Mouse (Mus musculus): ENCODE measurements around the gene Mbnl2. TPM values are rescaled to one million over a fixed set of nuclear protein-coding genes. Genes with fewer than 3 reads are reported as not detected.
A peak's percentile ranks its signal among the peaks of the same experiment; 100 is the strongest.

Mbnl2 gene
- total RNA-seq, 2 experiments from 2014 or later = 223 to 270 TPM

DNA sequence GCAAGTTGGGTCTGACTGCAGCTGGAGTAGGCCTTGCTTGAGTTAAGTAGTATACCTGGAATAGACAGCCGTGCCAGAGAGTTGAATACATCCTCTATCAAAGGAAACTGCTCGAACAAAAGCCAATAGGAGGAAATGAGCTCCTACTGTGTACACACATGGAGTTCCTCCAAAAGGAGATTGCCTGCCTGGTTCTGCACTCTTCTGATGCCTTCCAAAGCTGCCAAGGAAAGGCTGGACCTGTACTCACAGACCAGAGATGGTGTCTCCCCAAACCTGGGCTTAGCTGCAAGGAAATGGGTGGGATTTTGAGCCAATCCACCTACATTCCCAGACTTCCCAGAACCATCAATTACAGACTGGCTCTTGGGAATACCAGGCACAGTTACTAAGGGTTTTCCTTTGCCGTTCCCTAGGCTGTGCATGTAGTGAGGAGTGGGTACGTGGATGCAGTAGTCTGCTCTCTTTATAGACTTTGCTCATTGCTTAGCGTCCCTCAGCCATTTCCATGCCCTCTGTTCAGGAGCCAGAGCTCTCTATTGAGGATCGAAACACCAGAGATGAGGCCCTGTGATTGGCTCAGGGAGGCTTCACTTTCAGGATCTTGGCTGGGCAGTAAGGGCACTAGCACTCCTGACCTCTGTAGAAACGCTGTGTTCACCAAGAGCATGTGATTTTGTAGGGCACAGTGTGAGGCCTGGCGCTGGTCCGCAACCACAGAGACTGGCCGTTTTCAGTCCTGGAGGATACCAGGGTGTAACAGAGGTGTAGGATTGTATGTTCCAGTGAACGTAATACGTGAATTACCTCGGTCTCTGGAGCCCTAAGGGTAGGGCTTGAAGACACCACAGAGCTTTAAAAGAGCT is 20.1 kb downstream of the Mbnl2 start:
- DNase-seq = peak; percentile 51 to 56
- intact Hi-C loops (cut with DNase I) = loop anchor here (2.0 to 5.0 kb wide), 2 partner anchors 19 to 42 kb away; no protein-coding TSS in a partner anchor

DNA sequence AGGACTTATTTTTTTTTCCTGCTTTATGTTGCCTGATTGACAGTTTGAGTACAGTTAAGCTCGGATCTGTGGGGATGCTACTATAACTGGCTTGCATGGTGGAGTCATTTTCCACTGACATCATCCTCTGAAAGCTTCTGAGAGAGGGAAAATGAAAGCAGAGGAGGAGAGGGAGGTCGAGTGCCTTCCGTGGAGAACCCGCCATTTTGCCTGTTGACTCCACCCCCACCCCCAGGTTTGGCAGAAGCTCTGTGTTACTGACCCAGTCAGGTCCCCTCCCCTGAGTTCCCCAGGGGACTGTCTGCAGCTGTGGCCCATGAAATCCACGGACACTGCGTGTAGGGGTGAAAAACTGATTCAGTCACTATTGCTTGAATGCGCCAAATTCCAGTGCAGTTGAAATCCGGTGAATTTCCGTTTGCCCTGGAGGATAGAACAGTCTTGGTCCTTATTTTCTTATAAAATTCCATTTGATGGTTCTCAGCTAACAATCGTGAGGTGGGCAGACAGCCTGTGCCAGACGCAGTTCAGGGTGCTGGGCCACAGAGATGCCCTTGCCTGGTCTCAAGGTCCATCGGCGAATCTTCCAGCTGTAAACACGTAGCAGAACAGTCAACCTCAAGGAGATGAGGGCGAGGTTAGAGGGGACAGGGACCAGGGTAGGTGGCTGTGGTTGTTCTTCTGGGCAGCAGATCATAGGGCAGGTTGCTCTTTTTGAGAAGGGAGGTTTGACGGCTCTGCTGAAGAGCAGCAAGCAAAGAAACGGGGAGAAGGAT is 20.9 kb downstream of the Mbnl2 start:
- intact Hi-C loops (cut with DNase I) = loop anchor here (2.0 to 5.0 kb wide), 2 partner anchors 20 to 41 kb away; no protein-coding TSS in a partner anchor

DNA sequence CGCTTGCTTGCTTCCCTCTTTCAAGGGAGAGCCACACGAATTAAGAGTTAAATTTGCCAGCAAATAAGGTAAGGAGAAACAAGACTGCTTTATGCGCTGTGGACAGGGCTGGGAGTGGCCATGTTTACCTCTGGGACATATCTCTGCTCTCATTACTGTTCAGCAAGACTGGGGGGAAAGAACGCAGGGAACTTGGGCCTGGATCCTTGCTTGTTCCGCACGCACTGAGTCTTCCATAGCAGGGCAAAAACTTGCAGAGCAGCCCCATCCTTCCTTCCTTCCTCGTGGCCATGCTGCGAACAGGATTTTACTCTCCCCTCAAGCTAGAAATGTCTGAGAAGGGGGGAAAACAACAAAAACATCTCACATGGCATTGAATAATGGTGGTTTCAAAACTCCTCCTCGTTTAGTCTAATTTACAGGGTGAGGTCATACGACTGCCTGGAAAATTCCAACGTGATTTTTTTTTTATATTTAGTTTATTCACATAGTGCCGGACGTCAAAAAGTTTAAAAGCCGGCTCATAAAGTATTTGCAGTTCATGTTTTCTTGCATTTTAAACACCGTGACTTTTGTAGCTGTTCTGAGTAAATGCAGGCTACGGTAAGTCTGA is 21.8 kb downstream of the Mbnl2 start:
- peak; percentile 58 to 59 for DNase-seq
- intact Hi-C loops (cut with DNase I) = loop anchor here (2.0 to 5.0 kb wide), 2 partner anchors 20 to 40 kb away; no protein-coding TSS in a partner anchor

More for the DNA sequence above, 20.9 kb downstream of the Mbnl2 start:
- DNase-seq = peak; percentile 73 to 76

DNA sequence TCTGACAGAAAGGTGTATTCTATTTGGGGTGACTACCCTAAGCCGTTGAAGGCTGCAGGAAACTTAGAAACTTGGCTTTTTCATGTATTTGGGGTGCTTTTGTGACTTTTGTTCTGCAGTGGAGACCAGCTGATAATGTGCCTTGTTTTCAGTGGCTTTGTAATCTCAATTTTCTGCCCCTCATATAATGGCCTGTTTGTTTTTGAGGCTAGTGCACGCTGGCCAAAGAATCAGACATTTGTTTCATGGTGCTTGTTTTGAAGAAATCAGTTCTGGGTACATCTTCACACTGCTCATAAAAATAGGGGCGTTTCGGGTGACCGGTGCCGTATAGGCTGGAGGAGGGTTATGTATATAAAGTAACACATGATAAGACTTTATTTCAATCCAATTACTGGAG is 22.4 kb downstream of the Mbnl2 start:
- DNase-seq = peak in 1 of 2 experiments; percentile 28
- intact Hi-C loops (cut with DNase I) = loop anchor here (2.0 to 5.0 kb wide), 2 partner anchors 21 to 39 kb away; no protein-coding TSS in a partner anchor

DNA sequence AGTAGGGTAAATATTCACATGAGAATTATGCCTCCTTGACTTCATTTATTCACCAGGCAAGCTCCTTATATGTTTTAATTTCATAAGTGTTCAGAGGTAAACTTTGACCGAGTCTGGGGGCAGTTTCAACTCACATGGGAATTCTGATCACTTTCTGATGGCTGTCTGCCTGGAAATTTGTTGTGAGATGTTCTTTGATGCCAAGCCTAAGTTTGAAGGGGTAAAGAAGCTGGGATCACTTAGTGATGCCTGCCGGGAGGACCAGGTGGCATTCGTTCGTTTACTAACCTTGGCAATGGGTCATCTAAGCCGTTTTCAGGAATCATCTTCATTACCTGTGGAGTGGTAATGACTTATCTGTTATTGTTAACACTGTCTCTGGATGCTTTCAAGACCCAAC is 23.0 kb downstream of the Mbnl2 start:
- intact Hi-C loops (cut with DNase I) = loop anchor here (5.0 kb wide), 1 partner anchor 39 kb away; no protein-coding TSS in a partner anchor
- peak in 1 of 2 experiments; percentile 33 for DNase-seq

DNA sequence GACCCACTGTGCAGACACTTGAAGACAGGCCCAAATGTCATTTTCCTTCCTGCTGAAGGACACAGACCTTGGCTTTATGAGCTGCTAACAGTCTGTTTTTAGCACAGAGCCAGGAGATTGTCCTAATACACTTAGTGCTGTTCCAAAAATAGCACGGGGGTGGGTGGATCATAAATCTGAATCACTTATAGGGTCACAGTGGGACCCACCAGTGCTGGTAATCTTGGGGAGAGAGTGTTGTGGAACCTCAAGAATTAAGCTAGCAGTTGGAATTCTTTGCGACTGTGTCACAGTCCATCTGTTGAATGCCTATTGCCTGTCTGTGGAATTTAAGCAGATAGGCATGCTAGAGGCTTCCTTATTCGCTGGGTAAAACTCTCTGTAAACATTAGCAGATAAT is 24.2 kb downstream of the Mbnl2 start:
- intact Hi-C loops (cut with DNase I) = loop anchor here (5.0 kb wide), 1 partner anchor 38 kb away; no protein-coding TSS in a partner anchor
- DNase-seq = peak; percentile 77 to 82

DNA sequence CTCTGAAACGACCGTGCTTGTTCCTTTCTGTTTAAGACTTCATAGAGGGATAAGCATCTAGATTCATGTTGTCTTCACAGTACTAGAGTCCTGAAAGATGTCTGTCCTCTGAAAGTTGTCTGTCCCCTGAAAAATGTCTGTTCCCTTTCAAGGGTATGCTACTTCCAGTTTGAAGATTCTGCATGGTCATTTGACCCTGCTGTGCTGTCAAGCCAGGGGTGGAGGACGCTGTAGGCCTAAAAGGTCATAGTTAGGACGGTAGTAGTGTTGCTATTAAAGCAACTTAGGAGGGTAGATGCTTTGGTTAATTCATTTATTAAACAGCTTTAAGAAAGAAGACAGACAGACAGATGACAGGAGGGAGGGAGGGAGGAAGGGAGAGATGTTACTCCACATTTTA is 24.7 kb downstream of the Mbnl2 start:
- intact Hi-C loops (cut with DNase I) = no loop called here

DNA sequence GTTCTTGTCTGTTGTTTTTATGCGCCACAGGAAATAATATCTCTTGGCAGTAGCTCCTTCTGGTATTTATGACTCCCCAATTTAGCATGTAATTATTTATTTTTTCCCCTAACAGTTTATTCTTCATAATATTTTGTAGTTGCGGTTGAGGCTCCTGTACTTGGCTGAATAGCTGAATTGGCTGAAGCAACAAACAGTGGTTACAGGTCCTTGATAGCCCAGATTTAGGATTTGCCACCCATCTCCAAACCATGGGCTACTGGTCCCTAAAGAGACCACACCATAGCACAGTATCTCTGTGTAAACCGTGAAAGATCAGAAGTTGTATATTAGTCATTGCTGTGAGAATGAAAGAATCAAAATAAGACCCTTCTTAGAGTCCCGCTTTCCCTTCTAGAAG is 25.3 kb downstream of the Mbnl2 start:
- peak in 1 of 2 experiments; percentile 15 for DNase-seq
- intact Hi-C loops (cut with DNase I) = no loop called here

More for the DNA sequence above, 24.7 kb downstream of the Mbnl2 start:
- peak in 1 of 2 experiments; percentile 32 for DNase-seq

DNA sequence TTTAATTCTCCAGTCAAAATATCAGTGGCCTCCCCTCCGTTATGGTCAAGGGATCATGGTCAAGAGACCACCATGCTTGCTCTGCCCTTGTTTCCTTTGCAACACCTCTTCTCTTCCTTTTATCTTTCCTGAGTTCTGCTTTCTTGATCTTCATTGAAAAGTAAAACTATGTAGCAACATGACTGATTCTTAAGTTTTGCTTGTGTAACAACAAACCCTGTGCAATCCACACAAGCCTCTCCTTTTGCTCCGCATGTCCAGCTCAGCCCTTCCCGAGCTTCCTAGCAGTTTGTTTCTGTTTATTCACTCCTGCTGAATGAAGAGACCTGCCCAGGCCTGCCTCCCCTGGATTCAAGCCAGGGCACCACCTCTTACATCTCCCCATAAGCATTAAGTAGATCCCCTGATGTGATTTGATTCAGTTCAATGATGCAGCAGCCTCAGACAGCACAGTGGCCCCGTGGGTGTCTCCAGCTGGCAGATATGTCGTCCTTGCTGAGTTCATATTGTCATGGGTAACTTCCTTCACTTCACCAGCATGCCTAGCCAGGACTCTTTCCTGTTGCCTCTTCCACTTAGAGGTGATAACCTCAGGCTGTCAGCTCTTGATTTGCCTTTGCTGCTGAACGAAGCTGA is 27.6 kb downstream of the Mbnl2 start:
- intact Hi-C loops (cut with DNase I) = no loop called here
- DNase-seq = peak; percentile 44 to 64

DNA sequence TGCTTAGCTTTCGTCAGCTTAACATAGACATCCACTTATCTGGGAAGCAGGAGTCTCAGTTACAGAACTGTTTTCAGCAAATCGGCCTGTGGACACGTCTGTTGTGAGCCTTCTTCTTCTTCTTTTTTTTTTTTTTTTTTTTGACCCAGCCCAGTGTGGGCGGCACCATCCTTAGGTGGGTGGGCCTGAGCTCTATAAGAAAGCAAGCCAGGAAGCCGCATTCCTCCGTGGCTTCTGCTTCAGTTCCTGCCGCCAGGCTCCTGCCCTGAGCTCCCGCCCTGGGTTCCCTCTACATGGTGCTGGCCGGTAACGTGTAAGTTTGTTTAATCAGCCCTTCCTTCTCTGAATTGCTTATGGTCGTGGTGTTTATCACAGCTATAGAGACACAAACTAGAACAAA is 30.8 kb downstream of the Mbnl2 start:
- peak in 1 of 2 experiments; percentile 22 for DNase-seq
- intact Hi-C loops (cut with DNase I) = no loop called here

DNA sequence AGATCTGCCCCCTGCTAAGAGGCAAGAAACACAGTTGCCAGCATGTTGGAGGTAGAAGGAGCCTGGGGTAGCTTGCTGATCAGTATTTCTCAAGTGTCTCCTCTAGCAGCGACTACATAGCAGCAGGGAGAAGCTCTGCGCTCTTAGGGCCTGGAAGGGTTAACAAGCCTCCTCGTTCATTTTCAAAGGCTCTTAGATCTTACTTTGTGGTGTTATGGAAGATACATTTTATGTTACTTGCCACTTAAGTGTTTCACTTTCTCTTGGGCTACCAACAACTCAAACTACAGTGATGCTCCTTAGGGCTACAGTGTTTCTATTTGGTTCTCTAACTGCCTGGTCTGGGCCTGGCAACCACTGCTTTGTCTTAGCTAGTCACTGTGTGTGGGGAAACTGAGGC is 31.9 kb downstream of the Mbnl2 start:
- DNase-seq = no peak
- intact Hi-C loops (cut with DNase I) = no loop called here

DNA sequence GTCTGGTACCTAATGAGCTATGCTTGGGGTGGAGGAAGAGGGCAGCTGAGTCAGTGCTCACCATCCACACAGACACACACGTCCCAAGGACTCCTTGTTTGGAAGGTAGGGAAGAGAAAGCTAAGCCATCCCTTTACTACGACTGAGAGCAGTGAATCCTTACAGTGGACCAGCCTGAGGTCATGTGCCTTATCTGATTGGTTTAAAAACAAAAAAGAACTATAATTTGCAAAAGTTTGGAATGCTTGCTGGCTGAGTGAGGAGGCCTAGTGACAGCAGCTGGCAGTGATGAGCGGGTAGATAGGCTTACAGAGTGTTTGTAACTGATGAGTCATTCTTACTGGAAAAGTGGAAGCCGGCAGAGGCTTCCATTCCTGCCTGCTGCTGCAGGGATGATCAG is 32.5 kb downstream of the Mbnl2 start:
- DNase-seq = peak; percentile 30 to 34
- intact Hi-C loops (cut with DNase I) = no loop called here

DNA sequence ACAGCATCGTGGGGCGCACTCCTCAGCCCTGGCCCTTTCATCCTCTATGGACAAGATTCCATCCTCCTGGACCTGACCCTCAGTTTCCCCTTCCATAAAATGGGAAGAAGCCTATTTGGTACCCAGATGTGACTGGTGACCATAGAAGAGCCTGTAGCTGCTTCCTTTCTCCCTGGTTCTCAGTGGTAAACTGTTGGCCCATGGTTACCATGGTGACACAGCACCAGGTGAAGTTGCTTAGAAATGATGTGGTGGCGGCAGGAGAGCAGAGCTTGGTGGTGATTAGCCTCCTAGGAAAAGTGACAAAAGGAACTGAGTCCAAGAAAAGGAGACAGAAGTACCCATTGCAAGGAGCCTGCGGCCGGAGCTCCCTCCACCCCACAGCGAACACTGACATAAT is 34.2 kb downstream of the Mbnl2 start:
- intact Hi-C loops (cut with DNase I) = no loop called here
- no peak for DNase-seq

DNA sequence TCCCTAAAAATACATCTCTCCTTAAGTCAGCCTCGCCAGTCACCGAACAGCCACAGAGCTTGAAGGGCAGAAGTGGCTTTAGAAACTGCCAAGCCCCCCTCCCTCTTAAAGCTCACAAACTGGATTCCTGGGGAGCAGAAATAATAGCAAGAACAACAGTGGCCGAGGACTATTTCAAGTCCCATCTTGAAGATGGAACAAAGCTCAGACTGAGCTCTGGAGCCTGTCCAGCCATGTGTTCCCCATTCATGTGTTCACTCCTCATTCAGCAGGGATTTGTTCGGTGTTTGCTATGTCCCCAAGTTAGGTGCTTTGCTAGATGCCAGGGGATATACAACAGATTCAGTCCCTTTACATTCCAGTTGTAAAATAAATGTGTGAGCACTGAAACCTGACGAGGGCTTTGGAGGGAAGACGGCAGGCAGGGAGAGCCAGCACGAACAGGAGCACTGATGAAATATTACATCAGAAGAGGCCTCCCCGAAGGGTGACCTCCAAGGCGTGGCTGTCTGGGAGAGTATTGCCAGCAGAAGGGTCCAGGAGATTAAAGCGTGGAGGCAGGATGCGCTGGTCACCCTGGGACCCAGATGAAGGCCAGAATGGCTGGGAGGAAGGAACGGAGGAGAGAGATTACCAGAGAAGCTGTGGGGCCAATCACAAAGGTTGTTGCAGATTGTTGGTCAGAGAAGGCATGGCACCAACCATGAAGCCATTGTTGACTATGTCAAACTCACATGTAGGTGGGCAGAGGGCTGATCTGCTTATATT is 36.0 kb downstream of the Mbnl2 start:
- intact Hi-C loops (cut with DNase I) = no loop called here
- DNase-seq = peak in 1 of 2 experiments; percentile 37

DNA sequence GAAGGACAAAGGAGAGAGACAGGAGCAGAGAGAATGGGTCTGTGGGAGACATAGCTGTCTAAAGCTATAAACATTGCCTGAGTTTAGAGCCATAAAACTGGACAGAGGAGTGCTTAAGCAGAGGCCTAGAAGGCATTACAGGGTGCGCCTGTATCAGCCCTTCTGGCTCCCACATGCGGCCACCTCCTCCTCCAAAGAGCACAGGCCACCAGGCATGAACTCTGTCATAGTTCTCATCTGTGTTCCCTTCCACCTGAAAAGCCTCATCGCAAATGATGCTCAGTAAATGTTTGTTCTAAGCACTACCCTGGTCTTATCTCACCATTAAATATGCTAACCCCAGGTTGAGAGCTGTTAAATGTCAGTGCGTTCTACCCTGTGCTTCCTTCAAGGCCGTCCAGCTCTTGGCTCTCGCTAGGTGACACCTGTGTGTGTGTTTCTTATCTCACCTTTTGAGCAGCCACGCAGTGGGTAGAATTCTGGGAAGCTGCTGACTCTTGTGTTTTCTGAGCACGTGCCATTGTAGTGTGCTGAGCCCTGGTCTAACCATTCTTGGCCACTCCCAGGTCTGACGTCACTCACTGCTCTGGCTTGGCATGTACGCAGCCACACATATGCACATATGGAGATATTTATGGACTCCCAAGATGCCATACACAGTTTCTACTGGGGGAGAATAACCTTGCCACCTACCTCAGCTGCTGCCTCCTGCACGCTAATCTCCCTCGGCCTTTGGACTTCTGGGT is 37.4 kb downstream of the Mbnl2 start:
- DNase-seq = peak in 1 of 2 experiments; percentile 24
- intact Hi-C loops (cut with DNase I) = no loop called here

DNA sequence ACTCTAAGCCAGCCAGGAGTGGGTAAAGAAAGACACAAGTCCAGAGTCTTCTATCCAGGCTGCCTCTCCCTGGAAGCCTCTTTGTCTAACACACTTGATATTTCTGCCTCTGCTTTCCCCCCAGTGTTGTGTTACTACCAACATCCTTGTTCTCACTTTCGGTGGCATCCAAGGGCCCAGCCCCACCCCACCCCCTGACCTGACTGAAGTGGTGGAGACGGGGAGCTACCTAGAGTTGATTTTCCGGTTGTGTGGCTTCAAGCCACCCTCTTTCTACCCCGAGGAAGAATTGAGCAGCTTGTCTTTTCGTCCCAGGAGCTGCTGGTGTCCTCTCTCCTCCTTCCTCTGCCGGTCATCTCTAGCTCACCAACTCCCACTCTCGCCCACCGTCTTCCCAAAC is 38.0 kb downstream of the Mbnl2 start:
- no peak for DNase-seq
- intact Hi-C loops (cut with DNase I) = no loop called here

DNA sequence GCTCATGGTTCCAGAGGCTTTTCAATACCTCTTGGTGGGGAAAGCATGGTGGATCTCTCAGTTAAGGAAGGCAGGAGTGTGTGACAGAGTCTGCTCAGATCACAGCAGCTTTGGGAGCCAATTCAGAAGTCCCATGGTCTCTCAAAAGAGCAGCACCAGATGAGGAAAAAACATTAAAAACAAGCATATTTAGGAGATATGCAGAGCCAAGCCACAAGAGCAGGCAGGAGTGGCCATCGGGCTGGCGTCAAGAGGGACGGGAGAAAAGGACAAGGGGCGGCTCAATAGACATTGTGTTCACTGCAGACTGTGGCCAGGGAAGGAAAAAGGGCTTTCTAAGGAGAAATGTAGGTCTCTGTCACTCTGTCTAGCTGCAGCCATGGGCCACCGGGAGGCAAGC is 40.3 kb downstream of the Mbnl2 start:
- DNase-seq = no peak
- intact Hi-C loops (cut with DNase I) = no loop called here

DNA sequence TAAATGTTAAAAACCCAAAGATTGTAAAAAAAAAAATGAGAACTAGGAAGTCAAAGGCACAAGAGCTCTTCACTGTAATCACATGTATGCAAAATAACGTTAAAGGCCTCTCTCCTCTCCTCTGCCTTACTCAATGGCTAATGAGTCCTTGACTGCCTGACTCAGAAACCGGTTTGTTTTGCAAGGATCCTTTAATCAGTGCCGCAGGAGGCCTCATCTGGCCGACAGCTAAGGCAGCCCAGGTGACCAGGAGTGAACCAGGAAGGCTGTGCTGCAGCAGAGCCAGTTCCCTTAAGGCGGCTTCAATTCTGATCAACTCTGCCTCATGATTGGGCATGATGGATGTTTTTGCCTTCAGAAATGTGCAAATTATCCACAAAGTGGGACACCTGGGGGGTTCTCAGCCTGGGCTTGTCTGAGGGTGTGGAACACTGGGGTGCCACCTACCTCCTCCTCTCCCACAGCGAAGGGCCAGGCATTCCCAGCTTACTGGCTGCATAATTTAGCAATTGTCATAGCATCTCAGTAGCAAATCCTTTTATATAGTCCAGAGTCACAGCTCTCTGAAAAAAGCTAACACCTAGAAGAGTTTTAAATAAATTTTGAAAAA is 43.0 kb downstream of the Mbnl2 start:
- no peak for DNase-seq
- intact Hi-C loops (cut with DNase I) = no loop called here

Measured in heart, postnatal 10 days (tissue).